In genomic region chr9:116146235-116146634, GRCm38 (mm10) we compare ENCODE assay signal across 9 mouse cellular contexts. TPM values are rescaled to one million over a fixed set of nuclear protein-coding genes. Genes with fewer than 3 reads are reported as not detected.
DNase-seq lines count a peak whose midpoint lies in the region; ATAC-seq and TF ChIP-seq lines count a peak whose summit lies in the region.
"Had no signal": no experiment of that assay in that cellular context is flagged by ENCODE, and none has a peak within 500 bp of the region (broad histone marks: within the 10 kb centered on the region; RNA-seq: fewer than 3 reads in every experiment).

No protein-coding gene starts in this region.

- TF ChIP-seq CTCF in gastrocnemius, adult 2 months (IDR thresholded peaks at IDR 0.05) = no peak

- ATAC-seq in kidney, embryonic 14.5 days (ENCODE audit: low FRiP score, low TSS enrichment) = no peak

- H3K4me3 ChIP-seq in gastrocnemius, adult 2 months = peak overlapping the region; percentile 29; the same call in 1 of the 2 replicates
- no peak overlapping the region for H3K4me3 ChIP-seq in heart, embryonic 10.5 days
- no peak overlapping the region for H3K4me3 ChIP-seq in kidney, embryonic 14.5 days (ENCODE audit: low read length)
- H3K4me3 ChIP-seq: neural tube, embryonic 12.5 days had no signal

- H3K27me3 ChIP-seq in heart, embryonic 10.5 days (ENCODE audit: insufficient read depth, poor library complexity, severe bottlenecking) = no peaks in the 10 kb centered on the region
- no peaks in the 10 kb centered on the region for H3K27me3 ChIP-seq in kidney, embryonic 14.5 days (ENCODE audit: control insufficient read depth, insufficient read depth, low read length)
- H3K27me3 ChIP-seq: neural tube, embryonic 12.5 days had no signal

- intact Hi-C loops in gastrocnemius, adult 2 months (cut with DNase I) = no loop called here

- no peaks in the 10 kb centered on the region for H3K36me3 ChIP-seq in heart, embryonic 10.5 days
- no peaks in the 10 kb centered on the region for H3K36me3 ChIP-seq in kidney, embryonic 14.5 days (ENCODE audit: control insufficient read depth, insufficient read depth, low read length)
- H3K36me3 ChIP-seq: neural tube, embryonic 12.5 days had no signal

- no peaks in the 10 kb centered on the region for H3K9me3 ChIP-seq in heart, embryonic 10.5 days
- no peaks in the 10 kb centered on the region for H3K9me3 ChIP-seq in kidney, embryonic 14.5 days (ENCODE audit: control insufficient read depth, low read length)
- H3K9me3 ChIP-seq: neural tube, embryonic 12.5 days had no signal

- H3K4me1 ChIP-seq in heart, embryonic 10.5 days = peaks cover 41% of the 10 kb centered on the region
- H3K4me1 ChIP-seq in kidney, embryonic 14.5 days (ENCODE audit: control insufficient read depth, insufficient read depth, low read length) = peaks cover 18% of the 10 kb centered on the region; the same call in 1 of the 2 replicates
- H3K4me1 ChIP-seq: neural tube, embryonic 12.5 days had no signal

- 36% methylated on average over 9 of the region's 9 CpGs for WGBS in heart, embryonic 10.5 days
- WGBS in kidney, embryonic 14.5 days = 63% methylated on average over 9 of the region's 9 CpGs

- peak overlapping the region; percentile 77 for H3K27ac ChIP-seq in gastrocnemius, adult 2 months
- H3K27ac ChIP-seq in heart, embryonic 10.5 days = peak overlapping the region; percentile 76
- H3K27ac ChIP-seq in kidney, embryonic 14.5 days (ENCODE audit: low read depth, low read length) = peak overlapping the region; percentile 67; the same call in 1 of the 2 replicates
- H3K27ac ChIP-seq: neural tube, embryonic 12.5 days had no signal

- H3K4me2 ChIP-seq in kidney, embryonic 14.5 days (replicated peaks; ENCODE audit: low read depth, low read length) = no peak overlapping the region
- H3K4me2 ChIP-seq: neural tube, embryonic 12.5 days had no signal

- no peak for DNase-seq in gastrocnemius, adult 2 months
- no peak for DNase-seq in gastrocnemius, adult 8-10 months (ENCODE audit: low spot score in 2 of 2)
- no peak for DNase-seq in heart, embryonic 10.5 days (ENCODE audit: low spot score)
- DNase-seq in lung, postnatal 25 days (ENCODE audit: low spot score) = peak; percentile 42
- DNase-seq in frontal cortex, postnatal 36 days (ENCODE audit: low spot score in 2 of 2) = no peak
- no peak for DNase-seq in spleen, postnatal 4 days (ENCODE audit: low spot score in 2 of 2)
- DNase-seq in thymus, postnatal 25 days = no peak

- H3K9ac ChIP-seq in kidney, embryonic 14.5 days (ENCODE audit: low read depth, low read length) = no peak overlapping the region
- H3K9ac ChIP-seq: neural tube, embryonic 12.5 days had no signal

RNA-seq across cellular contexts. Expression of gene Tgfbr2, which starts 28.9 kb away (rescaled TPM):
- 10 to 100 TPM; 18.4 to 23.5 TPM for total RNA-seq in gastrocnemius, adult 2 months (2021)
- total RNA-seq in gastrocnemius, adult 8-10 months (2022) = 10 to 100 TPM; 15.0 to 17.6 (median 17.2) TPM
- 9.4 and 12.5 TPM in 2 replicates for polyA plus RNA-seq in heart, embryonic 10.5 days (2016; fragmentation: Nextera tagmentation; extraction: Ambion mirVana)
- polyA plus RNA-seq in kidney, embryonic 14.5 days (2014; fragmentation: Nextera tagmentation; extraction: Ambion mirVana) = 10.8 and 27.2 TPM in 2 replicates
